Mouse (Mus musculus) large intestine, adult 2 months (tissue): ENCODE measurements around the gene Slc22a17. TPM values are rescaled to one million over a fixed set of nuclear protein-coding genes. Genes with fewer than 3 reads are reported as not detected.
"Not testable (repeated sequence)": the region's sequence is repeated elsewhere in the genome, so short reads cannot be mapped to it uniquely, and the experiment has no call there.

Experiments
- DNase-seq: peaks from one replicate; pipeline ENCODE4 v3.0.0-alpha.2; 2012; ENCODE audit warnings: low read depth, low spot score
- WGBS: fragments of 180-500 bp; shearing (Covaris S2); methylation state at CpG from one replicate; pipeline ENCODE4 v1.1.7; 2018; 5-methylcytosine and 5-hydroxymethylcytosine counted together
- polyA plus RNA-seq: library from polyadenylated mRNA; depleted of rRNA; stranded (reverse); fragments of >200 nt; gene quantifications from 2 replicates; pipeline ENCODE4 v1.2.3, GENCODE M21; 2012; rRNA removed

The Slc22a17 gene
- polyA plus RNA-seq = 11.3 and 11.7 TPM in 2 replicates

GRCm38 (mm10) chr14:54912886-54913285 is at the start of gene Slc22a17:
Gene Slc22a17, minus strand, starts transcription at chr14:54913132.
- WGBS = under 1% methylated on average over 28 of the region's 28 CpGs
- no peak for DNase-seq

GRCm38 (mm10) chr14:54962714-54963113 is 49.8 kb upstream of the Slc22a17 start:
- DNase-seq = no peak
- 72% methylated on average over 7 of the region's 7 CpGs for WGBS

GRCm38 (mm10) chr14:54961487-54961886 is 48.6 kb upstream of the Slc22a17 start:
- no peak for DNase-seq
- WGBS = 71% methylated on average over 5 of the region's 5 CpGs

GRCm38 (mm10) chr14:54960769-54961168 is 47.8 kb upstream of the Slc22a17 start:
- 59% methylated on average over 10 of the region's 10 CpGs for WGBS
- no peak for DNase-seq

- DNase-seq = not testable (repeated sequence)
- 87% methylated on average over 12 of the region's 12 CpGs for WGBS
Measured at GRCm38 (mm10) chr14:54959853-54960613, 47.1 kb upstream of the Slc22a17 start.

- WGBS = 87% methylated on average over 3 of the region's 3 CpGs
- DNase-seq = no peak
Measured at GRCm38 (mm10) chr14:54959197-54959596, 46.3 kb upstream of the Slc22a17 start.

GRCm38 (mm10) chr14:54958503-54958902 is 45.6 kb upstream of the Slc22a17 start:
- DNase-seq = no peak
- 71% methylated on average over 4 of the region's 4 CpGs for WGBS

- no peak for DNase-seq
- WGBS = 71% methylated on average over 9 of the region's 9 CpGs
Measured at GRCm38 (mm10) chr14:54956533-54956932, 43.6 kb upstream of the Slc22a17 start.

- 74% methylated on average over 3 of the region's 3 CpGs for WGBS
- no peak for DNase-seq
Measured at GRCm38 (mm10) chr14:54955481-54955880, 42.5 kb upstream of the Slc22a17 start.

- DNase-seq = no peak
Measured at GRCm38 (mm10) chr14:54954474-54954873, 41.5 kb upstream of the Slc22a17 start.

GRCm38 (mm10) chr14:54953664-54954206 is 40.8 kb upstream of the Slc22a17 start:
- WGBS = 87% methylated on average over 8 of the region's 8 CpGs
- no peak for DNase-seq

More at GRCm38 (mm10) chr14:54954474-54954873, 41.5 kb upstream of the Slc22a17 start:
- 78% methylated on average over 3 of the region's 3 CpGs for WGBS

- no peak for DNase-seq
- WGBS = 87% methylated on average over 6 of the region's 6 CpGs
Measured at GRCm38 (mm10) chr14:54951587-54951986, 38.7 kb upstream of the Slc22a17 start.

- WGBS = 52% methylated on average over 12 of the region's 12 CpGs
- DNase-seq = no peak
Measured at GRCm38 (mm10) chr14:54950493-54950892, 37.6 kb upstream of the Slc22a17 start.

GRCm38 (mm10) chr14:54948781-54949180 is 35.8 kb upstream of the Slc22a17 start:
- 81% methylated on average over 9 of the region's 9 CpGs for WGBS

GRCm38 (mm10) chr14:54947008-54947407 is 34.1 kb upstream of the Slc22a17 start:
- WGBS = 84% methylated on average over 11 of the region's 11 CpGs
- not testable (repeated sequence) for DNase-seq

More at GRCm38 (mm10) chr14:54948781-54949180, 35.8 kb upstream of the Slc22a17 start:
- no peak for DNase-seq

- WGBS = 72% methylated on average over 19 of the region's 19 CpGs
Measured at GRCm38 (mm10) chr14:54945975-54946704, 33.2 kb upstream of the Slc22a17 start.

GRCm38 (mm10) chr14:54944939-54945338 is 32.0 kb upstream of the Slc22a17 start:
- 64% methylated on average over 2 of the region's 2 CpGs for WGBS
- DNase-seq = no peak

More at GRCm38 (mm10) chr14:54945975-54946704, 33.2 kb upstream of the Slc22a17 start:
- no peak for DNase-seq

GRCm38 (mm10) chr14:54943971-54944370 is 31.0 kb upstream of the Slc22a17 start:
- WGBS = 93% methylated on average over 7 of the region's 7 CpGs
- DNase-seq = no peak

GRCm38 (mm10) chr14:54942479-54942878 is 29.5 kb upstream of the Slc22a17 start:
- DNase-seq = no peak
- 80% methylated on average over 8 of the region's 8 CpGs for WGBS
